ENCODE assay signal across 17 mouse cellular contexts in the genomic region with DNA sequence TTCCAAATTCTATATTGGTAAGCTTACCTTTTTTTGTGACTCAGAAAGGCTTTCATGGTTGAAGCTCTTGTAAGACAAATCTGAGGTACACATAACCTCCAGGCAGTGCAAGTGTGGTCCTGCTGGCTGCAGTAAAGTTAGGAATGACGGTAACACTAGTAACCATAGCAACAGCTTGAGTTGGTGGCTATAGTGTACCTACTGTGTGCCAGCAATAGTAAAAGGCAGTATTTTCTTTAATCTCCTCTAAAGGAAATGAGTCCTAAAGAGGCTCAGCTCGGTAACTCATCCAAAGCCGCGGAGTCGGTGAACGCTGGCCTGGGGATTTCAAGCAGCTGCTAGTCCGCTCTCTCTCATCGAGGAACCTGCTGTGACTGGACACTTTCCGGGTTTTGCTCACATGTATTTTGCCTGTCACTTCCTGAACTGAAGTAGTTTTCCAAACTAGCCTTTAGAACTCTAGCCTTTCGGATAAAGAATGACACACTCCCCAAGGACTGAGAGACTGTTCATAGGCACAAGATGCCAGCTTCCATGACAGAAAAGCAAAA.
DNase-seq lines count a peak whose midpoint lies in the region; ATAC-seq and TF ChIP-seq lines count a peak whose summit lies in the region.
"Had no signal": no experiment of that assay in that cellular context is flagged by ENCODE, and none has a peak within 500 bp of the region (broad histone marks: within the 10 kb centered on the region; RNA-seq: fewer than 3 reads in every experiment).

No protein-coding gene starts in this region.

- H3K36me3 ChIP-seq in intestine, embryonic 14.5 days (ENCODE audit: control insufficient read depth, insufficient read depth, low read length): peaks cover 13% of the 10 kb centered on the region; the same call in 1 of the 2 replicates
- no peaks in the 10 kb centered on the region for H3K36me3 ChIP-seq in intestine, postnatal 0 days (ENCODE audit: control insufficient read depth, insufficient read depth)
- H3K36me3 ChIP-seq in neural tube, embryonic 12.5 days: no peaks in the 10 kb centered on the region
- H3K36me3 ChIP-seq in neural tube, embryonic 15.5 days: peaks cover 3% of the 10 kb centered on the region; the same call in 1 of the 2 replicates
- H3K36me3 ChIP-seq: liver, embryonic 15.5 days had no signal

- DNase-seq in heart, adult 11 months: peak; percentile 79
- no peak for DNase-seq in heart, postnatal 14 days
- DNase-seq in intestine, embryonic 14.5 days (ENCODE audit: low spot score): no peak
- DNase-seq in adrenal gland, adult (ENCODE audit: inconsistent age in 2 of 2, low spot score in 1 of 2): no peak
- DNase-seq in retina, postnatal 1 day: no peak
- DNase-seq: cerebellum, adult 11 months; cerebellum, postnatal 36 days; kidney, adult 11 months; thymus, postnatal 4 days had no signal

- no peaks in the 10 kb centered on the region for H3K9me3 ChIP-seq in intestine, embryonic 14.5 days (ENCODE audit: control insufficient read depth, low read length)
- H3K9me3 ChIP-seq in intestine, postnatal 0 days (ENCODE audit: control insufficient read depth): no peaks in the 10 kb centered on the region
- no peaks in the 10 kb centered on the region for H3K9me3 ChIP-seq in neural tube, embryonic 12.5 days
- no peaks in the 10 kb centered on the region for H3K9me3 ChIP-seq in neural tube, embryonic 15.5 days (replicated peaks)
- H3K9me3 ChIP-seq: liver, embryonic 15.5 days had no signal

- no peak overlapping the region for H3K4me3 ChIP-seq in intestine, embryonic 14.5 days (ENCODE audit: low read depth, low read length)
- no peak overlapping the region for H3K4me3 ChIP-seq in intestine, postnatal 0 days (ENCODE audit: low read depth, low read length)
- no peak overlapping the region for H3K4me3 ChIP-seq in neural tube, embryonic 12.5 days
- no peak overlapping the region for H3K4me3 ChIP-seq in neural tube, embryonic 15.5 days (replicated peaks)
- H3K4me3 ChIP-seq: erythroblast, embryonic 14.5 days; liver, embryonic 15.5 days had no signal

- 80% methylated on average over 10 of the region's 10 CpGs for WGBS in intestine, embryonic 14.5 days
- 80% methylated on average over 10 of the region's 10 CpGs for WGBS in intestine, postnatal 0 days
- WGBS in neural tube, embryonic 12.5 days: 24% methylated on average over 10 of the region's 10 CpGs
- WGBS in neural tube, embryonic 15.5 days: 25% methylated on average over 10 of the region's 10 CpGs

- intact Hi-C loops in heart, postnatal 14 days (cut with DNase I): no loop called here

- no peak overlapping the region for H3K9ac ChIP-seq in intestine, embryonic 14.5 days (ENCODE audit: low read length)
- H3K9ac ChIP-seq in intestine, postnatal 0 days (ENCODE audit: low read depth, low read length): no peak overlapping the region
- H3K9ac ChIP-seq in neural tube, embryonic 12.5 days: no peak overlapping the region
- H3K9ac ChIP-seq in neural tube, embryonic 15.5 days (replicated peaks): no peak overlapping the region
- H3K9ac ChIP-seq: liver, embryonic 15.5 days had no signal

- H3K27me3 ChIP-seq in intestine, embryonic 14.5 days (replicated peaks; ENCODE audit: control insufficient read depth, insufficient read depth, low read length): no peaks in the 10 kb centered on the region
- no peaks in the 10 kb centered on the region for H3K27me3 ChIP-seq in intestine, postnatal 0 days (replicated peaks; ENCODE audit: control insufficient read depth, insufficient read depth, low read length)
- no peaks in the 10 kb centered on the region for H3K27me3 ChIP-seq in neural tube, embryonic 12.5 days (replicated peaks)
- H3K27me3 ChIP-seq in neural tube, embryonic 15.5 days (replicated peaks): no peaks in the 10 kb centered on the region
- H3K27me3 ChIP-seq: CH12.LX; liver, embryonic 15.5 days had no signal

- TF ChIP-seq CTCF in intestine, postnatal 0 days (IDR thresholded peaks at IDR 0.05; ENCODE audit: low read depth): no peak

- H3K4me2 ChIP-seq in intestine, embryonic 14.5 days (ENCODE audit: low read length): no peak overlapping the region
- no peak overlapping the region for H3K4me2 ChIP-seq in intestine, postnatal 0 days (replicated peaks; ENCODE audit: low read depth)
- no peak overlapping the region for H3K4me2 ChIP-seq in neural tube, embryonic 12.5 days (replicated peaks)
- H3K4me2 ChIP-seq in neural tube, embryonic 15.5 days: no peak overlapping the region
- H3K4me2 ChIP-seq: liver, embryonic 15.5 days had no signal

- no peak for ATAC-seq in intestine, embryonic 14.5 days (replicated peaks; ENCODE audit: low FRiP score, low TSS enrichment, low read depth)
- no peak for ATAC-seq in intestine, postnatal 0 days
- peak; percentile 53 for ATAC-seq in neural tube, embryonic 12.5 days (ENCODE audit: low FRiP score, low read depth)
- no peak for ATAC-seq in neural tube, embryonic 15.5 days (ENCODE audit: low FRiP score)
- ATAC-seq: forebrain, embryonic 16.5 days; lung, postnatal 0 days had no signal

- peaks cover 7% of the 10 kb centered on the region for H3K4me1 ChIP-seq in intestine, embryonic 14.5 days (replicated peaks; ENCODE audit: control insufficient read depth, insufficient read depth, low read length)
- peaks cover 8% of the 10 kb centered on the region for H3K4me1 ChIP-seq in intestine, postnatal 0 days (replicated peaks; ENCODE audit: control insufficient read depth, insufficient read depth, low read length)
- H3K4me1 ChIP-seq in neural tube, embryonic 12.5 days: peaks cover 11% of the 10 kb centered on the region
- H3K4me1 ChIP-seq in neural tube, embryonic 15.5 days: no peaks in the 10 kb centered on the region

- peak overlapping the region; percentile 9; the same call in 1 of the 2 replicates for H3K27ac ChIP-seq in intestine, embryonic 14.5 days (ENCODE audit: low read depth)
- no peak overlapping the region for H3K27ac ChIP-seq in intestine, postnatal 0 days (ENCODE audit: low read depth, low read length)
- no peak overlapping the region for H3K27ac ChIP-seq in neural tube, embryonic 12.5 days
- no peak overlapping the region for H3K27ac ChIP-seq in neural tube, embryonic 15.5 days (replicated peaks)
- H3K27ac ChIP-seq: liver, embryonic 15.5 days had no signal
